Mouse (Mus musculus) spleen, embryonic (tissue): ENCODE measurements around the gene Ncapd3.

Experiments
- CTCF ChIA-PET: fragments of 350-600 bp; sonication (Branson Sonifier 250); formaldehyde crosslinking; loops from one replicate; lab custom pipeline; 2022; lab: Charles Lee

Ncapd3 gene

DNA sequence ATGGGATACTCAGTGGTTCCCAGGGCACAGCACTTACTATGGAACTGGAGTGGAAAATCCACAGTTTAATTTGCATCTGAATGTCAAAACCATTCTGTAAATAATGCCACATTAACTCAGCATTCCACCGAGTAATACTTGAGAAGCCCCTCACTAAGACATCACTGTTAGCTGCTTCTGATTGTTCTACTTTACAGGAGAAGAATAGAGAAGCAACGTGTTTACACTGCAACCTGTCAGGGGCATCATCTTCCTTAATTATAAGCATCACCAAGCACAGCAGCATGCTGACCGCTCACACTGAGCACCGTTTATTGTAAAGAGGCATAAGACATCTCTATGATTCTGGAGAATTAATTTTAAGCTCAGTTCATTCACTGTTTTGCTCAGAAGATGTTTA is 93.0 kb downstream of the Ncapd3 start:
- CTCF ChIA-PET: no interaction called here

- CTCF ChIA-PET: interaction anchor here (0.6 kb wide), 1 partner anchor 12 kb away, joined by 3 read pairs; no protein-coding TSS in a partner anchor
Observed at GRCm38 (mm10) chr9:27123947-27124346, 94.0 kb downstream of the Ncapd3 start.

- CTCF ChIA-PET: no interaction called here
Observed at GRCm38 (mm10) chr9:27125450-27125849, 95.5 kb downstream of the Ncapd3 start.

DNA sequence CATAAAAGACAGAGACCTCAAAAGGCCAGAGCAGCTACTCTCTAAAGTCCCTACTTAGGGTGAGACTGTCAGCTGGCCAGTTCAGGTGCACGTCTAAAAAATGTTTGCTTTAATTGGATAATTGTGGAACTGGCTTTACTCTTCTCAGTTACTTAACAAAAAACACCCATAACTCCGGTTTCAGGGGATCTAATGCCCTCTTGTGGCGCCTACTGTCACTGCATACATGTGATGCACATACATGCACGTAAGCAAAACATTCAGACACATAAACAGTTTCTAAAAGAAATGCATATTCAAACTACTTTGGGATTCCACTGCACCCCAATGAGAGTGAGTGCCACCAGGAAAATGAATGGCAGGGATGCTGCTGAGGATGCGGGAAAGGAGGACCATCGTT is 96.6 kb downstream of the Ncapd3 start:
- CTCF ChIA-PET: no interaction called here

DNA sequence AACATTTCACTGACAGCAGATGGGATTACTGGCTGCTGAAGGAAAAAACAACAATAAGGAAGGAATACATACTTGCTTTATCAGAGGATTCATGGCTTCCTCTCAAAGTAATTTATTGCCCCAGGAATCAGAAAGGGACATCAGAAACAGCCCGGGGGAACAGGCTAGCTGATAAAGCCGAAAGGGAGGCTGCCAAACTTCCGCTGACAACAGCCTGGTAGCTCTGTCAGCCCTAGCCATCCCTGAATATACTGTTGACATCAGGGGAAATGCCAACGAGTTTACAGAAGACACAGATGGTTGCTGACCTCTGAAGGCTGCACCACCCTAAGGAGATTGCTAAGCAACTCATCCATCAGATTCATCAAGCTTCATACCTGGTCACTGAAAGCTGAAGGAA is 98.7 kb downstream of the Ncapd3 start:
- CTCF ChIA-PET: no interaction called here

DNA sequence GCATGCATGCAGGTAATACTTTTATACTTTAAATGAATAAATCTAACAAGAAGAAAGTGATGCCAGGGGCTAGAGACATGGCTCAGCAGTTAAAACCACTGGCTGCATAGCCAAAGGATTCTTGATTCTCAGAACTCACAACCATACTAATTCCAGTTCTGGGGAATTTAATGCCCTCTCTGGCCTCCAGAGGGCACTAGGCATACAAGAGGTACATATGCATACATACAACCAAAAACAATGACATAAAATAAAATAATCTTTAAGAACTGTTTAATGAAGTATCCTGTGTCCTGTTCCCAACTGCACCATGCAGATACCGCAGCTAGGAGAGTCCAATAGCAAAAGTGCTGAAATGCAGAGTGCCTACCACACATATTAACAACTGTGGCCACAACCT is 104.4 kb downstream of the Ncapd3 start:
- CTCF ChIA-PET: no interaction called here

GRCm38 (mm10) chr9:27135372-27135771 is 105.4 kb downstream of the Ncapd3 start:
- CTCF ChIA-PET: no interaction called here

GRCm38 (mm10) chr9:27136651-27137050 is 106.7 kb downstream of the Ncapd3 start:
- CTCF ChIA-PET: no interaction called here

- CTCF ChIA-PET: no interaction called here
Observed at GRCm38 (mm10) chr9:27140432-27141065, 110.6 kb downstream of the Ncapd3 start.

- CTCF ChIA-PET: no interaction called here
Observed at GRCm38 (mm10) chr9:27144271-27144840, 114.4 kb downstream of the Ncapd3 start.
